Mouse (Mus musculus) myocyte (in vitro differentiated cells): ENCODE results near the gene Ldb2. TPM values are rescaled to one million over a fixed set of nuclear protein-coding genes. Genes with fewer than 3 reads are reported as not detected.

Experiments used
- H3K27me3 ChIP-seq: one replicate; pipeline ENCODE4 v1.6.1; 2011; ENCODE audit not compliant: control insufficient read depth, insufficient read depth, insufficient read length
- H3K36me3 ChIP-seq: one replicate; pipeline ENCODE4 v1.6.1; 2011; ENCODE audit not compliant: control insufficient read depth, insufficient read depth
- H3K4me2 ChIP-seq: one replicate; pipeline ENCODE4 v1.6.1; 2011; ENCODE audit warnings: low read depth, control low read depth
- H3K4me3 ChIP-seq: one replicate; pipeline ENCODE4 v1.5.1; 2011; ENCODE audit warnings: mild to moderate bottlenecking, control low read depth, moderate library complexity
- H3K79me2 ChIP-seq: one replicate; pipeline ENCODE4 v1.6.1; 2011; ENCODE audit not compliant: control insufficient read depth, insufficient read depth
- H3ac ChIP-seq: one replicate; pipeline ENCODE4 v1.6.1; 2011; ENCODE audit not compliant: control insufficient read depth, insufficient read length
- CEBPB ChIP-seq: IDR thresholded peaks from 2 replicates; pipeline ENCODE4 v1.6.1; 2011; ENCODE audit warnings: mild to moderate bottlenecking, moderate library complexity; ENCODE audit not compliant: poor library complexity, insufficient read depth, severe bottlenecking
- E2F4 ChIP-seq: IDR thresholded peaks from one replicate; pipeline ENCODE4 v1.6.1; 2011; ENCODE audit warnings: mild to moderate bottlenecking, control low read depth, moderate library complexity; ENCODE audit not compliant: insufficient read depth
- MAX ChIP-seq: IDR thresholded peaks from one replicate; pipeline ENCODE4 v1.6.1; 2011; ENCODE audit warnings: low read depth, mild to moderate bottlenecking, control low read depth
- MYOD1 ChIP-seq, 3 experiments: IDR thresholded peaks; one replicate each; pipeline ENCODE4 v1.6.1; 2011; ENCODE audit warnings: control low read depth in 2 of 3, low read depth in 2 of 3, mild to moderate bottlenecking in 2 of 3, moderate library complexity in 1 of 3; ENCODE audit not compliant: insufficient read length in 2 of 3, control insufficient read depth in 1 of 3
- MYOG ChIP-seq, 3 experiments: IDR thresholded peaks; one replicate each; pipeline ENCODE4 v1.6.1; 2011; ENCODE audit warnings: control low read depth in 2 of 3, low read depth in 2 of 3, mild to moderate bottlenecking in 2 of 3; ENCODE audit not compliant: insufficient read length in 2 of 3, control insufficient read depth in 1 of 3, insufficient read depth in 1 of 3
- POLR2A ChIP-seq: IDR thresholded peaks from one replicate; pipeline ENCODE4 v1.6.1; 2011; ENCODE audit warnings: low read depth, mild to moderate bottlenecking, control low read depth, moderate library complexity; ENCODE audit not compliant: insufficient read length
- POLR2AphosphoS2 ChIP-seq: IDR thresholded peaks from one replicate; pipeline ENCODE4 v1.6.1; 2011; ENCODE audit warnings: low read depth, control low read depth; ENCODE audit not compliant: insufficient read length
- REST ChIP-seq: IDR thresholded peaks from one replicate; pipeline ENCODE4 v1.6.1; 2011; ENCODE audit warnings: mild to moderate bottlenecking, control low read depth, moderate library complexity; ENCODE audit not compliant: insufficient read depth, insufficient read length
- SRF ChIP-seq: IDR thresholded peaks from one replicate; pipeline ENCODE4 v1.6.1; 2011; ENCODE audit warnings: low read depth; ENCODE audit not compliant: control insufficient read depth, insufficient read length
- TCF12 ChIP-seq: IDR thresholded peaks from one replicate; pipeline ENCODE4 v1.6.1; 2011; ENCODE audit warnings: mild to moderate bottlenecking, control low read depth; ENCODE audit not compliant: poor library complexity, insufficient read depth, severe bottlenecking
- TCF3 ChIP-seq: IDR thresholded peaks from one replicate; pipeline ENCODE4 v1.6.1; 2011; ENCODE audit warnings: low read depth, control low read depth; ENCODE audit not compliant: insufficient read length
- USF1 ChIP-seq: IDR thresholded peaks from one replicate; pipeline ENCODE4 v1.6.1; 2011; ENCODE audit warnings: low read depth, mild to moderate bottlenecking, control low read depth, moderate library complexity
- polyA plus RNA-seq: library from polyadenylated mRNA; unstranded; fragments of >200 nt; fragmentation: generic; extraction: Trizol; gene quantifications from one replicate; pipeline ENCODE4 v1.2.1, GENCODE M21; 2012; ENCODE audit warnings: missing spikeins

The Ldb2 gene
- polyA plus RNA-seq, 1 experiment = not detected

- no peaks in the 10 kb centered on the region for H3K36me3 ChIP-seq
- H3ac ChIP-seq = no peak overlapping the region
- no peak overlapping the region for H3K4me3 ChIP-seq
- TF ChIP-seq REST = no peak
- TF ChIP-seq POLR2AphosphoS2 = no peak
- no peaks in the 10 kb centered on the region for H3K79me2 ChIP-seq
- no peaks in the 10 kb centered on the region for H3K27me3 ChIP-seq
- no peak overlapping the region for H3K4me2 ChIP-seq
Observed at GRCm38 (mm10) chr5:44745706-44746105, 53.8 kb downstream of the Ldb2 start.

GRCm38 (mm10) chr5:44736366-44736765 lies 63.1 kb downstream of the Ldb2 start:
- H3K27me3 ChIP-seq = no peaks in the 10 kb centered on the region

GRCm38 (mm10) chr5:44734131-44734723 lies 65.3 kb downstream of the Ldb2 start:
- Histone ChIP-seq H3K27me3 (no peaks in the 10 kb centered on the region), H3K4me2 (no peak overlapping the region), H3K4me3 (no peak overlapping the region), H3K36me3 (no peaks in the 10 kb centered on the region), H3K79me2 (no peaks in the 10 kb centered on the region), H3ac (no peak overlapping the region)
- TF ChIP-seq POLR2A (no peak), SRF (no peak), CEBPB (no peak), TCF12 (no peak), USF1 (no peak), TCF3 (no peak), POLR2AphosphoS2 (no peak), E2F4 (no peak), MYOG (IDR thresholded peaks at IDR 0.05; ENCODE audit: control insufficient read depth in 1 of 3, insufficient read depth in 1 of 3, insufficient read length in 2 of 3, low read depth in 2 of 3) (no peak), MAX (no peak), MYOD1 (IDR thresholded peaks at IDR 0.05; ENCODE audit: control insufficient read depth in 1 of 3, insufficient read length in 2 of 3, low read depth in 2 of 3) (no peak), REST (no peak)

More at GRCm38 (mm10) chr5:44736366-44736765, 63.1 kb downstream of the Ldb2 start:
- H3K4me3 ChIP-seq = no peak overlapping the region
- H3K79me2 ChIP-seq = no peaks in the 10 kb centered on the region
- TF ChIP-seq E2F4 = no peak
- no peak for TF ChIP-seq MYOD1 (IDR thresholded peaks at IDR 0.05; ENCODE audit: control insufficient read depth in 1 of 3, insufficient read length in 2 of 3, low read depth in 2 of 3)
- TF ChIP-seq TCF3 = no peak
- no peak for TF ChIP-seq SRF
- TF ChIP-seq MAX = no peak
- TF ChIP-seq POLR2A = no peak
- no peak for TF ChIP-seq CEBPB
- no peak for TF ChIP-seq REST
- TF ChIP-seq POLR2AphosphoS2 = no peak
- no peak for TF ChIP-seq TCF12
- no peak for TF ChIP-seq MYOG (IDR thresholded peaks at IDR 0.05; ENCODE audit: control insufficient read depth in 1 of 3, insufficient read depth in 1 of 3, insufficient read length in 2 of 3, low read depth in 2 of 3)
- TF ChIP-seq USF1 = no peak
- H3ac ChIP-seq = no peak overlapping the region
- no peaks in the 10 kb centered on the region for H3K36me3 ChIP-seq
- no peak overlapping the region for H3K4me2 ChIP-seq

GRCm38 (mm10) chr5:44729646-44730310 lies 69.7 kb downstream of the Ldb2 start:
- TF ChIP-seq POLR2AphosphoS2 = no peak
- no peak for TF ChIP-seq MYOD1 (IDR thresholded peaks at IDR 0.05; ENCODE audit: control insufficient read depth in 1 of 3, insufficient read length in 2 of 3, low read depth in 2 of 3)
- TF ChIP-seq TCF12 = no peak
- no peak for TF ChIP-seq E2F4
- TF ChIP-seq TCF3 = no peak
- TF ChIP-seq MAX = no peak
- no peak for TF ChIP-seq MYOG (IDR thresholded peaks at IDR 0.05; ENCODE audit: control insufficient read depth in 1 of 3, insufficient read depth in 1 of 3, insufficient read length in 2 of 3, low read depth in 2 of 3)
- no peak for TF ChIP-seq USF1
- no peak for TF ChIP-seq CEBPB
- TF ChIP-seq REST = no peak
- TF ChIP-seq SRF = no peak
- TF ChIP-seq POLR2A = no peak
- H3K79me2 ChIP-seq = no peaks in the 10 kb centered on the region
- no peaks in the 10 kb centered on the region for H3K27me3 ChIP-seq
- H3K4me3 ChIP-seq = no peak overlapping the region
- no peak overlapping the region for H3ac ChIP-seq
- no peaks in the 10 kb centered on the region for H3K36me3 ChIP-seq
- no peak overlapping the region for H3K4me2 ChIP-seq

GRCm38 (mm10) chr5:44727995-44728394 lies 71.5 kb downstream of the Ldb2 start:
- Histone ChIP-seq H3K4me2 (no peak overlapping the region), H3K27me3 (no peaks in the 10 kb centered on the region), H3K4me3 (no peak overlapping the region), H3K36me3 (no peaks in the 10 kb centered on the region), H3ac (no peak overlapping the region), H3K79me2 (no peaks in the 10 kb centered on the region)
- TF ChIP-seq USF1 (no peak), REST (no peak), E2F4 (no peak), MYOG (IDR thresholded peaks at IDR 0.05; ENCODE audit: control insufficient read depth in 1 of 3, insufficient read depth in 1 of 3, insufficient read length in 2 of 3, low read depth in 2 of 3) (no peak), MAX (no peak), SRF (no peak)
